Mouse (Mus musculus): Measurements from ENCODE around the gene D1Ertd622e. TPM values are rescaled to one million over a fixed set of nuclear protein-coding genes. Genes with fewer than 3 reads are reported as not detected.

The D1Ertd622e gene
- 12.0 and 13.7 TPM in 2 replicates for polyA plus RNA-seq (2012; rRNA removed)

- peaks cover 14% of the 10 kb centered on the region for H3K4me1 ChIP-seq (ENCODE audit: control insufficient read depth, insufficient read depth, low read length)
- DNase-seq = peak; percentile 78
- WGBS = under 1% methylated on average over 81 of the region's 106 CpGs
- TF ChIP-seq POLR2A (IDR thresholded peaks at IDR 0.05; ENCODE audit: borderline replicate concordance, extremely low read depth, low read depth, low read length) (peak; percentile 50; the same call in 1 of the 2 replicates), CTCF (IDR thresholded peaks at IDR 0.05; ENCODE audit: insufficient read depth, low read length) (no peak)
- H3K4me3 ChIP-seq (replicated peaks; ENCODE audit: extremely low read depth, low read depth, low read length) = peak within 1 kb of the TSS; percentile 97
Measured at GRCm38 (mm10) chr1:97661406-97662241, at the start of gene D1Ertd622e. D1Ertd622e (minus strand) TSS chr1:97662074.

- no peak overlapping the region for H3K4me3 ChIP-seq (replicated peaks; ENCODE audit: extremely low read depth, low read depth, low read length)
- H3K4me1 ChIP-seq (ENCODE audit: control insufficient read depth, insufficient read depth, low read length) = no peaks in the 10 kb centered on the region
- WGBS = 65% methylated on average over 3 of the region's 3 CpGs
- TF ChIP-seq CTCF (IDR thresholded peaks at IDR 0.05; ENCODE audit: insufficient read depth, low read length) = no peak
- TF ChIP-seq POLR2A (IDR thresholded peaks at IDR 0.05; ENCODE audit: borderline replicate concordance, extremely low read depth, low read depth, low read length) = no peak
- no peak for DNase-seq
Measured at GRCm38 (mm10) chr1:97710520-97710919, 48.6 kb upstream of the D1Ertd622e start.

GRCm38 (mm10) chr1:97705389-97705788 lies 43.5 kb upstream of the D1Ertd622e start:
- DNase-seq = no peak
- no peak for TF ChIP-seq POLR2A (IDR thresholded peaks at IDR 0.05; ENCODE audit: borderline replicate concordance, extremely low read depth, low read depth, low read length)
- no peak for TF ChIP-seq CTCF (IDR thresholded peaks at IDR 0.05; ENCODE audit: insufficient read depth, low read length)
- Histone ChIP-seq H3K4me3 (replicated peaks; ENCODE audit: extremely low read depth, low read depth, low read length) (no peak overlapping the region), H3K4me1 (ENCODE audit: control insufficient read depth, insufficient read depth, low read length) (no peaks in the 10 kb centered on the region)

- 87% methylated on average over 1 of the region's 1 CpGs for WGBS
- Histone ChIP-seq H3K4me1 (ENCODE audit: control insufficient read depth, insufficient read depth, low read length) (no peaks in the 10 kb centered on the region), H3K4me3 (replicated peaks; ENCODE audit: extremely low read depth, low read depth, low read length) (no peak overlapping the region)
- TF ChIP-seq CTCF (IDR thresholded peaks at IDR 0.05; ENCODE audit: insufficient read depth, low read length) = no peak
- TF ChIP-seq POLR2A (IDR thresholded peaks at IDR 0.05; ENCODE audit: borderline replicate concordance, extremely low read depth, low read depth, low read length) = no peak
- DNase-seq = no peak
Measured at GRCm38 (mm10) chr1:97704646-97705045, 42.8 kb upstream of the D1Ertd622e start.

- 18% methylated on average over 11 of the region's 11 CpGs for WGBS
- no peak for DNase-seq
Measured at GRCm38 (mm10) chr1:97698956-97699570, 37.2 kb upstream of the D1Ertd622e start.

GRCm38 (mm10) chr1:97697273-97697672 lies 35.4 kb upstream of the D1Ertd622e start:
- Histone ChIP-seq H3K4me3 (replicated peaks; ENCODE audit: extremely low read depth, low read depth, low read length) (no peak overlapping the region), H3K4me1 (ENCODE audit: control insufficient read depth, insufficient read depth, low read length) (no peaks in the 10 kb centered on the region)
- TF ChIP-seq POLR2A (IDR thresholded peaks at IDR 0.05; ENCODE audit: borderline replicate concordance, extremely low read depth, low read depth, low read length) (no peak), CTCF (IDR thresholded peaks at IDR 0.05; ENCODE audit: insufficient read depth, low read length) (no peak)
- DNase-seq = no peak
- 85% methylated on average over 1 of the region's 1 CpGs for WGBS

More at GRCm38 (mm10) chr1:97698956-97699570, 37.2 kb upstream of the D1Ertd622e start:
- TF ChIP-seq CTCF (IDR thresholded peaks at IDR 0.05; ENCODE audit: insufficient read depth, low read length) (no peak), POLR2A (IDR thresholded peaks at IDR 0.05; ENCODE audit: borderline replicate concordance, extremely low read depth, low read depth, low read length) (no peak)
- H3K4me3 ChIP-seq (replicated peaks; ENCODE audit: extremely low read depth, low read depth, low read length) = no peak overlapping the region
- no peaks in the 10 kb centered on the region for H3K4me1 ChIP-seq (ENCODE audit: control insufficient read depth, insufficient read depth, low read length)

GRCm38 (mm10) chr1:97693825-97694224 lies 32.0 kb upstream of the D1Ertd622e start:
- DNase-seq = no peak
- TF ChIP-seq POLR2A (IDR thresholded peaks at IDR 0.05; ENCODE audit: borderline replicate concordance, extremely low read depth, low read depth, low read length) (no peak), CTCF (IDR thresholded peaks at IDR 0.05; ENCODE audit: insufficient read depth, low read length) (no peak)
- H3K4me1 ChIP-seq (ENCODE audit: control insufficient read depth, insufficient read depth, low read length) = no peaks in the 10 kb centered on the region
- H3K4me3 ChIP-seq (replicated peaks; ENCODE audit: extremely low read depth, low read depth, low read length) = no peak overlapping the region

- no peak for TF ChIP-seq POLR2A (IDR thresholded peaks at IDR 0.05; ENCODE audit: borderline replicate concordance, extremely low read depth, low read depth, low read length)
- TF ChIP-seq CTCF (IDR thresholded peaks at IDR 0.05; ENCODE audit: insufficient read depth, low read length) = peak; percentile 85
- no peak overlapping the region for H3K4me3 ChIP-seq (replicated peaks; ENCODE audit: extremely low read depth, low read depth, low read length)
- H3K4me1 ChIP-seq (ENCODE audit: control insufficient read depth, insufficient read depth, low read length) = no peaks in the 10 kb centered on the region
- WGBS = 7% methylated on average over 3 of the region's 3 CpGs
- peak; percentile 17 for DNase-seq
Measured at GRCm38 (mm10) chr1:97688756-97689155, 26.9 kb upstream of the D1Ertd622e start.

- TF ChIP-seq CTCF (IDR thresholded peaks at IDR 0.05; ENCODE audit: insufficient read depth, low read length) (no peak), POLR2A (IDR thresholded peaks at IDR 0.05; ENCODE audit: borderline replicate concordance, extremely low read depth, low read depth, low read length) (no peak)
- WGBS = 81% methylated on average over 4 of the region's 4 CpGs
- H3K4me3 ChIP-seq (replicated peaks; ENCODE audit: extremely low read depth, low read depth, low read length) = no peak overlapping the region
- peaks cover 3% of the 10 kb centered on the region; the same call in 1 of the 2 replicates for H3K4me1 ChIP-seq (ENCODE audit: control insufficient read depth, insufficient read depth, low read length)
- no peak for DNase-seq
Measured at GRCm38 (mm10) chr1:97676526-97677177, 14.8 kb upstream of the D1Ertd622e start.

Data from lung, adult 2 months (tissue).